Mouse (Mus musculus) lung, adult 2 months (tissue): ENCODE measurements at regions not wholly inside any gene's neighbourhood (a gene's known extent, or its start where the extent isn't known, plus 50 kb on each side); places are given as distances from the start of the nearest gene placed in this dataset.

Experiments
- CTCF ChIP-seq: fragments of 200-500 bp; IDR thresholded peaks from 2 replicates; pipeline ENCODE4 v1.5.1; 2011; ENCODE audit warnings: mild to moderate bottlenecking, low read length, control low read depth; ENCODE audit not compliant: insufficient read depth
- POLR2A ChIP-seq: fragments of 200-500 bp; IDR thresholded peaks from 2 replicates; pipeline ENCODE4 v1.6.1; 2011; ENCODE audit warnings: low read depth, mild to moderate bottlenecking, control low read depth, low read length, borderline replicate concordance; ENCODE audit errors: extremely low read depth

GRCm38 (mm10) chr5:51882173-51882572, 308.1 kb downstream of the Dhx15 start:
- no peak for TF ChIP-seq POLR2A
- TF ChIP-seq CTCF: no peak
